Mouse (Mus musculus) ES-E14 (cell line): Measurements from ENCODE around the gene Olfr1079. TPM values are rescaled to one million over a fixed set of nuclear protein-coding genes. Genes with fewer than 3 reads are reported as not detected.
"Not testable (repeated sequence)": the region's sequence is repeated elsewhere in the genome, so short reads cannot be mapped to it uniquely, and the experiment has no call there.

Source experiments
- DNase-seq: peaks from one replicate; pipeline ENCODE4 v3.0.0-alpha.2; 2013; ENCODE audit warnings: low read depth, low spot score
- H3K27ac ChIP-seq: 2 replicates; pipeline ENCODE4 v1.5.1; 2012; ENCODE audit warnings: low read depth, mild to moderate bottlenecking, low read length, moderate library complexity, mixed read lengths; ENCODE audit not compliant: poor library complexity, insufficient read depth, severe bottlenecking
- H3K36me3 ChIP-seq: 2 replicates; pipeline ENCODE4 v1.6.1; 2012; ENCODE audit warnings: mild to moderate bottlenecking, low read length, moderate library complexity, mixed read lengths; ENCODE audit not compliant: control insufficient read depth, poor library complexity, insufficient read depth, severe bottlenecking
- H3K4me1 ChIP-seq, 2 experiments: fragments of 150-350 bp in 1 of 2; sonication (generic) in 1 of 2; 2 replicates each; pipeline ENCODE4 v1.6.1; 2012; ENCODE audit warnings: low read length in 2 of 2, mild to moderate bottlenecking in 1 of 2, mixed read lengths in 1 of 2; ENCODE audit not compliant: control insufficient read depth in 2 of 2, insufficient read depth in 2 of 2, poor library complexity in 1 of 2
- H3K4me3 ChIP-seq, 2 experiments: fragments of 150-350 bp in 1 of 2; sonication (generic) in 1 of 2; 2 replicates each; pipeline ENCODE4 v1.5.1; 2012; ENCODE audit warnings: low read length in 2 of 2, low read depth in 1 of 2, mild to moderate bottlenecking in 1 of 2, mixed read lengths in 1 of 2; ENCODE audit not compliant: insufficient read depth in 1 of 2, poor library complexity in 1 of 2, severe bottlenecking in 1 of 2
- H3K9ac ChIP-seq: 2 replicates; pipeline ENCODE4 v1.6.1; 2012; ENCODE audit warnings: low read depth, mild to moderate bottlenecking, low read length, mixed read lengths; ENCODE audit not compliant: poor library complexity, insufficient read depth, severe bottlenecking
- H3K9me3 ChIP-seq: fragments of 150-350 bp; sonication (generic); 2 replicates; pipeline ENCODE4 v1.6.1; 2012; ENCODE audit warnings: low read depth, mild to moderate bottlenecking, low read length; ENCODE audit not compliant: control insufficient read depth, insufficient read depth
- CHD2 ChIP-seq: IDR thresholded peaks from 2 replicates; pipeline ENCODE4 v1.6.1; 2014; ENCODE audit warnings: mild to moderate bottlenecking, low read depth, low read length, inconsistent platforms
- HCFC1 ChIP-seq: IDR thresholded peaks from 2 replicates; pipeline ENCODE4 v1.6.1; 2012; ENCODE audit warnings: low read length, inconsistent platforms, borderline replicate concordance; ENCODE audit not compliant: insufficient read depth
- MAFK ChIP-seq: IDR thresholded peaks from 2 replicates; pipeline ENCODE4 v1.6.1; 2014; ENCODE audit warnings: mild to moderate bottlenecking, low read depth, low read length, inconsistent platforms; ENCODE audit not compliant: insufficient read depth
- ZC3H11A ChIP-seq: IDR thresholded peaks from 2 replicates; pipeline ENCODE4 v1.6.1; 2012; ENCODE audit warnings: low read depth, mild to moderate bottlenecking, inconsistent platforms, low read length, borderline replicate concordance
- ZNF384 ChIP-seq: IDR thresholded peaks from 2 replicates; pipeline ENCODE4 v1.6.1; 2012; ENCODE audit warnings: low read depth, low read length, inconsistent platforms
- in situ Hi-C, 2 experiments: fragments of 600-800 bp; cut with MboI; formaldehyde crosslinking; loops; one replicate each; pipeline ENCODE4 v1.15.1; 2025; ENCODE audit warnings: low sequenced_read_pairs in 2 of 2, inconsistent platforms in 1 of 2; ENCODE audit not compliant: unreplicated experiment in 2 of 2
- total RNA-seq: library from RNA; depleted of rRNA; stranded (reverse); fragments of 300-350 nt; gene quantifications from 2 replicates; pipeline ENCODE4 v1.2.3, GENCODE M21; 2012; rRNA removed

The Olfr1079 gene
- total RNA-seq: not detected in 2 replicates

DNA sequence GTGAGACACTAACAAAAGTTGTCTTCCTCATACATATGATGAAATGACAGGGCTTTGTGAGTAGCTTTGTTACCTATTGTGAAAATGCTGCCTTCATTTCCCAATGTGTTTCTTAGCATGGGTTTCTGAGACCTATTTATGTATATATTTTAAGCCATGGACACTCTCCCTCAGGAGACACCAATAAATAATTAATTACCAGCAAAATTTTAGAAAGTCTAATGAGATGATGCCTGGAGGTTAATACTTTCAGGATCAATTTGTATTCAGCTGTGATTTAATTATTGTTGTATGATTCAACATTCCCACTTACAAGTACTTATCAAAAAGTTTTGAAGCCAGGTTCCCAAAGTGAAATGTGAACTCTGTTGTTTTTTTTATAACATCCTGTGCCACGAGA lies at the start of gene Olfr1079:
Olfr1079 (minus strand) TSS at position 101 of the 400 bp plus-strand sequence.
- H3K27ac ChIP-seq: no peak within 1 kb of the TSS
- H3K36me3 ChIP-seq: no peaks in the 10 kb centered on the region
- H3K4me3 ChIP-seq: no peak within 1 kb of the TSS
- no peaks in the 10 kb centered on the region for H3K9me3 ChIP-seq
- no peak for DNase-seq
- H3K9ac ChIP-seq: no peak within 1 kb of the TSS
- in situ Hi-C loops: no loop called here
- TF ChIP-seq ZC3H11A (no peak), MAFK (no peak)
- no peaks in the 10 kb centered on the region for H3K4me1 ChIP-seq

DNA sequence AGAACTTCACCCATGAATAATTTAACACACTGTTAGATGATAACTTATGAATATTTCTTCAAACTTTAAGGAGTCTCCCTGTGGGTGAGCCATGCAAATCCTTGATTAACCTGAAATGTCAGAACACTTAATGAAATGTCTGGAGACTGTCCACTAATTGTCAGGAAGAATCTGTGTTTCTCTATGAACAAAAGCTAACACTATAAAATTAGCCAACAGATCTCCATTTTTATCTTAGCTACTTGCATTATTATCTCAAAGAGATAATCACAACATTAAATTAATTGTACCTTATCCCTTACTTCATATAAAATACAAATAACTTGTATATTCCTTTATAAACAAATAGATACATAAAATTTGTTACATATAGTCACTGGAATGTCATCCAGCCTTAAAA lies 15.9 kb upstream of the Olfr1079 start, which contains the start of gene Olfr1080:
Olfr1080 (minus strand) TSS at position 101 of the 400 bp plus-strand sequence.
- H3K27ac ChIP-seq, H3K4me1 ChIP-seq, DNase-seq, H3K9ac ChIP-seq, in situ Hi-C loops, H3K4me3 ChIP-seq, H3K9me3 ChIP-seq, H3K36me3 ChIP-seq: not testable (repeated sequence)

DNA sequence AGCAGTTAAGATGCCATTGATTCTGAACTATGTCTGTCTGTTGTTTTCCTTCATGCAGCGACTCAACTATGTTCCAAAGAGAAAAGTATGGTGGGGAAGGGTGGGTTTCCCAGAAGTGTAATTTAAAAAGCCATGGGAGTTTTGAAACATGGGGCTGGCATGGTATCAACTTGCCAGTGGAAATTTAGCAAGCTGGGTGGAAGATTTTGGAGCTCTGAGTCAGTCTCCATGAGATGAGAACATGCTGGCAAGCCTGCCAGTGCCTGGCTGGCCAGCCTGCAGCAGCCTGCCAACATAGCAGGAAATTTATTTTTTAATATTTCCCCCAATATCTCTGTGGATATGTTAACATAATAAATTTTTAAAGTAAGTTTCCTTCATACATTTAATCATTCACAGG lies 11.3 kb downstream of the Olfr1079 start:
- in situ Hi-C loops: no loop called here
- no peak overlapping the region for H3K4me3 ChIP-seq
- H3K9me3 ChIP-seq: no peaks in the 10 kb centered on the region
- no peak overlapping the region for H3K9ac ChIP-seq
- no peaks in the 10 kb centered on the region for H3K4me1 ChIP-seq
- no peak overlapping the region for H3K27ac ChIP-seq
- H3K36me3 ChIP-seq: no peaks in the 10 kb centered on the region
- DNase-seq: no peak
- TF ChIP-seq MAFK (no peak), ZNF384 (no peak), HCFC1 (no peak), ZC3H11A (no peak), CHD2 (no peak)

DNA sequence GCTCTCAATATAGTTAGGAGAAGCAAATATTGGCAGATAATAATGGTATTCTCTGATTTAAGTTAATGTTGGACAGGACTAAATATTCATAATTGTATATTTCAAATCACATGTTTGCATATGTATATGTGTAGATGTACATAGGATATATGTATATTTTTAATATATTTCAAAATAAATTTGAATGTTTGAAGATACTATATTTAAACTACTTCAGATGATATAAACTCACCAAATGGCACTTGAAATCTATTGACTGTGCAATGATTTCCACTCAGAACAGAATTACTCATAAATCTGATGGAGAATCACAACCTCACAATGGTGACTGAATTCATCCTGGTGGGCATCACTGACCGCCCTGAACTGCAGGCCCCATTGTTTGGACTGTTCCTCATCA lies 34.1 kb downstream of the Olfr1079 start, which contains the start of gene Olfr1076:
Olfr1076 (plus strand) TSS at position 301 of the 400 bp plus-strand sequence.
- no peak for DNase-seq
- in situ Hi-C loops: no loop called here

DNA sequence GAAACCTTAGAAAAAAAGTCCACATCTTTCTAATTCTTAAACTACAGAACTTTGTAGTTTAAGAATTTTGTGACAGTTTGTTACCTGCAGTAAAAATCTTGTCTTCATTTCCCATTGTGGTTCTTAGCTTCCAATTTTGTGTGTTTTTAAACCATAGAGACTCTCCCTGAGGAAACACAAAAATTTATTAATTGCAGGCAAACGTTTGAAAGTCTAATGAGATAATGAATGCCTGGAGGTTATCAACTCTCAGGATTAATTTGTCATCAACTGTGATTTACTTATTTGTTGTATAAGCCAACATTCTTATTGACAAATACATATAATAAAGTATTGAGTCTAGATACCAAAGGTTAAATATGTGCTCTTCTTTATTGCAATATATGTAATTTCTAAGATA lies 55.0 kb downstream of the Olfr1079 start, which contains the start of gene Olfr228:
Olfr228 (minus strand) TSS at position 101 of the 400 bp plus-strand sequence.
- H3K9me3 ChIP-seq: no peaks in the 10 kb centered on the region
- TF ChIP-seq HCFC1 (no peak), MAFK (no peak), ZC3H11A (no peak), CHD2 (no peak), ZNF384 (no peak)
- H3K27ac ChIP-seq: no peak within 1 kb of the TSS
- H3K36me3 ChIP-seq: no peaks in the 10 kb centered on the region
- H3K9ac ChIP-seq: no peak within 1 kb of the TSS
- no peak for DNase-seq
- H3K4me1 ChIP-seq: no peaks in the 10 kb centered on the region
- in situ Hi-C loops: loop anchor here in 1 of 2 experiments (25.0 kb wide), 1 partner anchor 775 kb away; the partner anchor contains the start of gene Olfr1009
- no peak within 1 kb of the TSS for H3K4me3 ChIP-seq

More for the DNA sequence above, 34.1 kb downstream of the Olfr1079 start, which contains the start of gene Olfr1076:
- H3K9ac ChIP-seq: no peak within 1 kb of the TSS
- no peaks in the 10 kb centered on the region for H3K9me3 ChIP-seq
- no peak within 1 kb of the TSS for H3K4me3 ChIP-seq
- H3K27ac ChIP-seq: no peak within 1 kb of the TSS
- TF ChIP-seq MAFK (no peak), ZC3H11A (no peak), CHD2 (no peak), ZNF384 (no peak), HCFC1 (no peak)
- H3K4me1 ChIP-seq: no peaks in the 10 kb centered on the region
- no peaks in the 10 kb centered on the region for H3K36me3 ChIP-seq

Other genes with a start within 250 kb of the Olfr1079 start
- gene Olfr1053, start 227.2 kb downstream of the Olfr1079 start, total RNA-seq: not detected in 2 replicates
- gene Olfr1054, start 207.0 kb downstream of the Olfr1079 start, total RNA-seq: not detected in 2 replicates
- not detected in 2 replicates for gene Olfr1055, start 192.2 kb downstream of the Olfr1079 start, total RNA-seq
- not detected in 2 replicates for gene Olfr1056, start 180.0 kb downstream of the Olfr1079 start, total RNA-seq
- not detected in 2 replicates for gene Olfr1057, start 164.1 kb downstream of the Olfr1079 start, total RNA-seq
- not detected in 2 replicates for gene Olfr1058, start 153.9 kb downstream of the Olfr1079 start, total RNA-seq
- gene Olfr1061, start 128.4 kb downstream of the Olfr1079 start, total RNA-seq: not detected in 2 replicates
- gene Olfr1062, start 115.7 kb downstream of the Olfr1079 start, total RNA-seq: not detected in 2 replicates
- not detected in 2 replicates for gene Olfr1065, start 91.9 kb downstream of the Olfr1079 start, total RNA-seq
- gene Olfr1066, start 86.2 kb downstream of the Olfr1079 start, total RNA-seq: not detected in 2 replicates
- not detected in 2 replicates for gene Olfr228, start 55.1 kb downstream of the Olfr1079 start, total RNA-seq
- not detected in 2 replicates for gene Olfr1076, start 34.0 kb downstream of the Olfr1079 start, total RNA-seq
- gene Olfr1080, start 15.8 kb upstream of the Olfr1079 start, total RNA-seq: not detected in 2 replicates
- gene Olfr1082, start 56.5 kb upstream of the Olfr1079 start, total RNA-seq: not detected in 2 replicates
- not detected in 2 replicates for gene Olfr1084, start 97.2 kb upstream of the Olfr1079 start, total RNA-seq
- gene Olfr1085, start 119.5 kb upstream of the Olfr1079 start, total RNA-seq: not detected in 2 replicates
- gene Olfr1086, start 137.6 kb upstream of the Olfr1079 start, total RNA-seq: not detected in 2 replicates
- gene Olfr1087, start 155.9 kb upstream of the Olfr1079 start, total RNA-seq: not detected in 2 replicates
- not detected in 2 replicates for gene Olfr1089, start 191.2 kb upstream of the Olfr1079 start, total RNA-seq
- not detected in 2 replicates for gene Olfr1090, start 216.5 kb upstream of the Olfr1079 start, total RNA-seq
- gene Olfr1093, start 240.0 kb upstream of the Olfr1079 start, total RNA-seq: not detected in 2 replicates